Mouse (Mus musculus) liver, adult 2 months (tissue): ENCODE measurements around the gene 5730522E02Rik. TPM values are rescaled to one million over a fixed set of nuclear protein-coding genes. Genes with fewer than 3 reads are reported as not detected.

Experiments used
- DNase-seq: peaks from one replicate; pipeline ENCODE4 v3.0.0-alpha.2; 2011; ENCODE audit warnings: low read depth, low spot score; ENCODE audit errors: extremely low read depth
- H3K27ac ChIP-seq: fragments of 200-500 bp; replicated peaks from 2 replicates; pipeline ENCODE4 v1.5.1; 2012; ENCODE audit warnings: low read depth, mild to moderate bottlenecking, control low read depth, inconsistent platforms, low read length; ENCODE audit not compliant: insufficient read depth
- H3K27me3 ChIP-seq: fragments of 200-500 bp; 2 replicates; pipeline ENCODE4 v1.6.1; 2012; ENCODE audit warnings: mild to moderate bottlenecking, moderate library complexity, low read length, inconsistent platforms; ENCODE audit not compliant: control insufficient read depth, insufficient read depth
- H3K36me3 ChIP-seq: fragments of 200-500 bp; 2 replicates; pipeline ENCODE4 v1.6.1; 2012; ENCODE audit warnings: low read length, inconsistent platforms; ENCODE audit not compliant: control insufficient read depth, insufficient read depth
- H3K4me1 ChIP-seq: fragments of 200-500 bp; 2 replicates; pipeline ENCODE4 v1.6.1; 2011; ENCODE audit warnings: low read length; ENCODE audit not compliant: control insufficient read depth, insufficient read depth
- H3K4me3 ChIP-seq: fragments of 200-500 bp; 2 replicates; pipeline ENCODE4 v1.5.1; 2011; ENCODE audit warnings: low read depth, mild to moderate bottlenecking, control low read depth, low read length, moderate library complexity; ENCODE audit not compliant: insufficient read depth
- H3K79me2 ChIP-seq: fragments of 200-500 bp; 2 replicates; pipeline ENCODE4 v1.6.1; 2012; ENCODE audit warnings: inconsistent platforms, mild to moderate bottlenecking, low read length, moderate library complexity; ENCODE audit not compliant: control insufficient read depth, insufficient read depth
- H3K9ac ChIP-seq: fragments of 200-500 bp; 2 replicates; pipeline ENCODE4 v1.6.1; 2012; ENCODE audit warnings: low read depth, mild to moderate bottlenecking, control low read depth, inconsistent platforms, low read length
- CTCF ChIP-seq: fragments of 200-500 bp; IDR thresholded peaks from 2 replicates; pipeline ENCODE4 v1.5.1; 2011; ENCODE audit warnings: low read depth, low read length, control low read depth
- POLR2A ChIP-seq: fragments of 200-500 bp; IDR thresholded peaks from 2 replicates; pipeline ENCODE4 v1.6.1; 2011; ENCODE audit warnings: low read length, control low read depth; ENCODE audit not compliant: insufficient read depth; ENCODE audit errors: extremely low read depth
- WGBS: fragments of 180-500 bp; shearing (Covaris S2); methylation state at CpG from one replicate; pipeline ENCODE4 v1.1.7; 2018; 5-methylcytosine and 5-hydroxymethylcytosine counted together
- polyA plus RNA-seq: library from polyadenylated mRNA; depleted of rRNA; stranded (reverse); fragments of >200 nt; gene quantifications from 2 replicates; pipeline ENCODE4 v1.2.3, GENCODE M21; 2012
- total RNA-seq: library from RNA; depleted of rRNA; stranded (reverse); fragments of >200 nt; gene quantifications from 2 replicates; pipeline ENCODE4 v1.2.3, GENCODE M21; 2014

5730522E02Rik gene
- total and polyA plus RNA-seq, 2 experiments = 0.16 to 0.83 TPM

DNA sequence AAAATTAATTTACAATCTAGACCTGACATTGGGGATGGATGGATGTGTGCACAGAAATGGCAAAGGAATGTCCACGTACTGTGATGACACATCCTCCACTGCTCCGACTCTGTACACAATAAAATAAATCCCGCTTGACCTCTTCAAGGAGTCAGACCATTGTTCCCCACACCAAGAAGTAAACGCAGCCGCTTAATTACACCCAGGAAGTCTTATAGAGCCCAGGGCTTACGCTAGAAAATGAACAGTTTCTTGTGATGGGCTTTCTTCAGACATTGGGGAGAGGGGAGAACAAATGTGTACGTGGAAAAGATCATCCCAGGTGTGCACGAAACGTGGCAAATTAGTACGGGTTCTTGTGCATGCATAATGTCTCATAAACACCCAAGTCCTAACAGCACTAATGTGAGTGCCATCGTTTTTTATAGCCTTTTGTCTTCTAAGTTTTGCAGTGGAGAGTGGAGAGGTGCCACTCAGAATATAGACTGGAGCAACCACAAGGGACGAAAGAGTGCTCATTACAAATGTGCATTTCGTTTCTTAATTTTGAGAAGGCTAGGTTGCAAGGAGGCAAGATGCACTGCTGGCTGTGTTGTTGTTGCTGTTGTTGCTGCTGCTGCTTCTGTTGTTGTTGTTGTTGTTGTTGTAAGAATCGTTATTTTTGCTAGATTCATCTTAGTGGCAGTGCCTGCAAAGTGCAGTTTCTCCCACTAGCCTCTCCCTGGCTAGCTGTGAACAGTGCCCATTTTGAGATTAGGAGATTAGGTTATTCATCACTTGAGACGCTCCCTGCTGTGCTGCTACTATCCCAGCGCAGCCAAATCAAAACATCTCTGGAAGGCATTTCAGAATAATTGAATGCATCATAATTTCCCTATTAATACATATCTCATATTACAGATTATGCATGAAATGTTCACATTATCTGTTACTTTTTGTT is 353.7 kb downstream of the 5730522E02Rik start:
- no peaks in the 10 kb centered on the region for H3K27me3 ChIP-seq
- TF ChIP-seq CTCF = no peak
- TF ChIP-seq POLR2A = no peak
- H3K27ac ChIP-seq = no peak overlapping the region
- 72% methylated on average over 16 of the region's 16 CpGs for WGBS
- no peaks in the 10 kb centered on the region for H3K36me3 ChIP-seq
- no peak overlapping the region for H3K4me3 ChIP-seq
- H3K79me2 ChIP-seq = no peaks in the 10 kb centered on the region
- H3K4me1 ChIP-seq = no peaks in the 10 kb centered on the region
- H3K9ac ChIP-seq = no peak overlapping the region
- DNase-seq = no peak

DNA sequence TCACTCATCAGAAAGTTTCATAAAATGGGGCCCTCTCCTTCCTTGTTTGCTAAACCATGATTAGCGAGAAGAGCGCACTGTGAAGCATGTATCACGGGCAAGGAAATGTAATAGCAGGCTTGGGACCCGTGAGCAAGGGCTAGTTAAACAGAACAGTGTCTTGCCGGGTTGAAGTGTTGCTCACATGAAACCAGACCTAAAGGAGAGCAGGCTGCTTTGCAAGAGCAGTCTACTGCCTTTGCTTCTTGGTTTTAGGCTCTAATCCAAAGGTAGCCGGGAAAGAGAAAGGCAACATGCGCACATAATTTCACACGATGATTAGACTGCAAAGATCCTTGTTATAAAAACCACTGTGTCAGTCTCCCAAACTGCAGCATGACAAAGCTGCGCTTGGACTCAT is 354.8 kb downstream of the 5730522E02Rik start:
- WGBS = 78% methylated on average over 9 of the region's 9 CpGs
- Histone ChIP-seq H3K27me3 (no peaks in the 10 kb centered on the region), H3K4me1 (no peaks in the 10 kb centered on the region), H3K4me3 (no peak overlapping the region), H3K9ac (no peak overlapping the region), H3K36me3 (no peaks in the 10 kb centered on the region), H3K27ac (no peak overlapping the region), H3K79me2 (no peaks in the 10 kb centered on the region)
- no peak for DNase-seq
- TF ChIP-seq POLR2A (no peak), CTCF (no peak)

DNA sequence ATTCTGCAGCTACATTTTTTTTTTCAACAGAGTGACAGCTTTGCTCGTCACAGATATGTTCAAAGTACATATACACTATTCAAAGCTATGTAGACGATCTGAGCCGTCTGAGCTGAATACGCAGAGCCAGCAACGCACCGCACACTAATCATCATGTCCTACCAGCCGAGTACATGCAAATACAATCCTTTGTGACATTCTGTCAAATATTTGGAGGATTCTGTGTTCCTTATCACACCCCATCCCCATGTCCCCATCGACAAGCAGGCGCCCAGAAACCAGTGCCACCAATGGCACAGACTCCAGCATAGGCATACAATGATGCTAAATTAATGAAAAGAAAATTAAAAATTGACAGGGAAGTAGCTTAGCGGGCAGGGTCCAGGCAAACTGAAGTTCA is 356.3 kb downstream of the 5730522E02Rik start:
- no peak overlapping the region for H3K27ac ChIP-seq
- H3K4me1 ChIP-seq = no peaks in the 10 kb centered on the region
- DNase-seq = no peak
- H3K36me3 ChIP-seq = no peaks in the 10 kb centered on the region
- WGBS = 84% methylated on average over 10 of the region's 10 CpGs
- no peak overlapping the region for H3K9ac ChIP-seq
- TF ChIP-seq CTCF (no peak), POLR2A (no peak)
- no peak overlapping the region for H3K4me3 ChIP-seq
- H3K79me2 ChIP-seq = no peaks in the 10 kb centered on the region
- no peaks in the 10 kb centered on the region for H3K27me3 ChIP-seq

DNA sequence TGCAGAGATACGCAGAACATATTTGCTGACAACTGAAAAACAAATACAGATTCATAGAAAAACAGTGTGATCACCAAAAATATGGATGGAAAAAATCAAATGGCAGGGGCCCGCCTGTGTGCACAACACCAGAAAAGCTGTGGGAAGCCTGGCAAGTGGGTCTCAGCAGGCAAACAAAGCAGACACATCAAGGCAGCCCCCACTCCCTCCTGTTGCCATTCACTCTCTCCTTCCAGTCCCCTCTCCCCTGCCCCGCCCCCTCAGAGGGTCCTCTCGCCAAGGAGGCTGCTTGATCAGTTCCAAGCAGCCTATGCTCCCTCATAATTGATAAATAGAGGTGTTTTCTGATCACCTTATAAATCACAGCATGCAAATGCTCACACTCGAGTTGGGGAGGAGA is 357.5 kb downstream of the 5730522E02Rik start:
- Histone ChIP-seq H3K9ac (no peak overlapping the region), H3K4me1 (no peaks in the 10 kb centered on the region), H3K36me3 (no peaks in the 10 kb centered on the region), H3K27me3 (no peaks in the 10 kb centered on the region), H3K79me2 (no peaks in the 10 kb centered on the region), H3K27ac (no peak overlapping the region), H3K4me3 (no peak overlapping the region)
- DNase-seq = no peak
- 55% methylated on average over 5 of the region's 5 CpGs for WGBS
- TF ChIP-seq CTCF (no peak), POLR2A (no peak)

DNA sequence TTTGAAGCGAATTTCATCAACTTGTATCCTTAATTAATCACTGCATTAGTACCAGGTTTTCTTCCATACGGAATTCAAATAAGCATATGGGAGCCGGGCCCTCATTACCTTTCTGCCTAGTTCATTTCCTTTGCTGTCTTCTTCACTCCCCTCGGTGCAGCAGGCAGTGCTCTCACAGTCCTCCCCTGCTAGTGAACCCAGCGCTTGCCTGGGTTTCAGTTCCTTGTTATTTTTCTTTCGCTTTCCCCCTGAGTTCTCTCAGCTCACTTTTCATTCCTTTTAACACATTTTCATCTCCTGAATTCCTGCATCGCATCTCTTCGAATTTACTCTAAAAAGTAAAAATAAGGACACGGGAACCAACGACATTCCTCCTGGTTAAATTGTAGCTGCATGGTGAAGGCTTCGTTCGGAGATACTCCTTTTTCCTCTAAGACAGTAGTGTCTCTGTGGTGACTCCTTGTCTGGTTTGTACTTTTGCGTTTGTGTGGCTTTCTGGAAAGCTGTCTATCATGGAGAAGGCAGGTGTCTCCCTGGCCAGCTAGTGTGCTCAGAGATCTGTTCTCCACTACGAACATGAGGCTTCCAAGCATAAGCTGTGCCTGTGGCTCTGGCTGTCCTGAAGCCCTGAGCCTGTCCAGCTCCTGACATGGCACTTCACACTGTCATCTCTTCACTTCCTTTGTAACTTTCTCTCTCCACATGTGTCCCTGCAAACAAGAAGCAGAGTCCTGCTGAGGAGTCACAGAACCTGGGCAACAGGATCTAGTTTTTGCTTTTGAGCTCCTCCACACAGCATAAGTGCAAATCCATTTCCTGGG is 361.5 kb downstream of the 5730522E02Rik start:
- no peak for DNase-seq
- no peak for TF ChIP-seq CTCF
- no peak for TF ChIP-seq POLR2A
- WGBS = 75% methylated on average over 14 of the region's 14 CpGs

More for the DNA sequence above, 361.5 kb downstream of the 5730522E02Rik start:
- Histone ChIP-seq H3K27ac (no peak overlapping the region), H3K9ac (no peak overlapping the region), H3K36me3 (no peaks in the 10 kb centered on the region), H3K4me3 (no peak overlapping the region), H3K79me2 (no peaks in the 10 kb centered on the region), H3K27me3 (no peaks in the 10 kb centered on the region), H3K4me1 (no peaks in the 10 kb centered on the region)
